Mouse (Mus musculus): ENCODE data around the gene Fam168a.
"Not testable (repeated sequence)": the region's sequence is repeated elsewhere in the genome, so short reads cannot be mapped to it uniquely, and the experiment has no call there.

The Fam168a gene

GRCm38 (mm10) chr7:100699771-100700770, 6.4 kb upstream of the Fam168a start:
- intact Hi-C loops (cut with DNase I) = no loop called here

GRCm38 (mm10) chr7:100706883-100707480, 547 bp downstream of the Fam168a start:
- intact Hi-C loops (cut with DNase I) = no loop called here

GRCm38 (mm10) chr7:100718741-100719140, 12.3 kb downstream of the Fam168a start:
- intact Hi-C loops (cut with DNase I) = no loop called here

- intact Hi-C loops (cut with DNase I) = no loop called here
Observed at GRCm38 (mm10) chr7:100722268-100722667, 15.8 kb downstream of the Fam168a start.

- intact Hi-C loops (cut with DNase I) = no loop called here
Observed at GRCm38 (mm10) chr7:100723453-100724294, 17.2 kb downstream of the Fam168a start.

- intact Hi-C loops (cut with DNase I) = no loop called here
Observed at GRCm38 (mm10) chr7:100727538-100728085, 21.2 kb downstream of the Fam168a start.

- intact Hi-C loops (cut with DNase I) = no loop called here
Observed at GRCm38 (mm10) chr7:100729778-100730177, 23.3 kb downstream of the Fam168a start.

- intact Hi-C loops (cut with DNase I) = no loop called here
Observed at GRCm38 (mm10) chr7:100732341-100733050, 26.1 kb downstream of the Fam168a start.

GRCm38 (mm10) chr7:100733051-100733813, 26.8 kb downstream of the Fam168a start:
- intact Hi-C loops (cut with DNase I) = no loop called here

GRCm38 (mm10) chr7:100734201-100734600, 27.8 kb downstream of the Fam168a start:
- intact Hi-C loops (cut with DNase I) = no loop called here

- intact Hi-C loops (cut with DNase I) = not testable (repeated sequence)
Observed at GRCm38 (mm10) chr7:100734905-100735304, 28.5 kb downstream of the Fam168a start.

- intact Hi-C loops (cut with DNase I) = no loop called here
Observed at GRCm38 (mm10) chr7:100736131-100736530, 29.7 kb downstream of the Fam168a start.

- intact Hi-C loops (cut with DNase I) = no loop called here
Observed at GRCm38 (mm10) chr7:100744372-100744771, 37.9 kb downstream of the Fam168a start.

GRCm38 (mm10) chr7:100750101-100750500, 43.7 kb downstream of the Fam168a start:
- intact Hi-C loops (cut with DNase I) = no loop called here

GRCm38 (mm10) chr7:100758718-100759117, 52.3 kb downstream of the Fam168a start:
- intact Hi-C loops (cut with DNase I) = no loop called here

GRCm38 (mm10) chr7:100762726-100763125, 56.3 kb downstream of the Fam168a start:
- intact Hi-C loops (cut with DNase I) = no loop called here

GRCm38 (mm10) chr7:100767568-100767967, 61.1 kb downstream of the Fam168a start:
- intact Hi-C loops (cut with DNase I) = no loop called here

- intact Hi-C loops (cut with DNase I) = no loop called here
Observed at GRCm38 (mm10) chr7:100768009-100768408, 61.6 kb downstream of the Fam168a start.

GRCm38 (mm10) chr7:100769534-100770083, 63.2 kb downstream of the Fam168a start:
- intact Hi-C loops (cut with DNase I) = no loop called here
